Mouse (Mus musculus): ENCODE results near the gene Tlr9. TPM values are rescaled to one million over a fixed set of nuclear protein-coding genes. Genes with fewer than 3 reads are reported as not detected.
A peak's percentile ranks its signal among the peaks of the same experiment; 100 is the strongest.

Gene Tlr9
- total and polyA plus RNA-seq, 3 experiments, result not detected

DNA sequence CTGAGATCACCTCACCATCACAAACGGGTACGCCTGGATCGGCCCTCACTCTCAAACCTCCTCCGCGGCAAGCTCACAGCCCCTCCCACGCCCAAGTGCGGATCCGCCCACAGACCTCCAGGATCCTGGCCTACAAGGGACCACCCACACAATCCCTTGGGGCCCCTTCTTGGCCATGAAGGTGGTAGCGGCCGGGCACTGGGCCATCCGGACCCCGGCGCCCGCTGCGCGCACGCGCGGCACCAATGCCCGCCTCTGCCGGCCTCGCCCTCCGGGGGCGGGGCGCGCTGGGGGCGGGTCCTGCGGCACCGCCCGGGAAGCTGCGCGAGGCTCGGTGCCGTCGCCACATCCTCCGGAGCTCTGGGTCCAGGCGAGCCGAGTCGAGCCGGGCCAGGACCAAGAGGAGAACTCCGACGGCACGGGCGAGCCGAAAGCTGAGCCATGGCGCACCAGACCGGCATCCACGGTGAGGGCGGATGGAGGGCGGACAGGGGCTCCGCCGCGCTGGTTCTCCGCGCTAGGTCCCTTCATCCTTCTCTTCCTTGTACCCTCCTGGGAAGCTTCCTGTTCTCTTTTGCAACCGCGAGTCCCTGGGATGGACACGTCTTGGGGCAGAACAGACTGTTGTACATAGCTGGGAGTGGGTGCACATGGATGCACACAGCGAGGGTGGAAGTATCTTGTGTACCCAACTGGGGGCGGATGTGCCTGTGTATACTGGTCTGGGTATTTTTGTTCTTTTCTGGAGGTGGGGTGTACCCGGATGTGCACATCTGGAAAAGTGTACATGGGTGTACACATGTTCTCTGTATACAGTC lies 19.4 kb upstream of the Tlr9 start, which contains the start of gene Twf2 (continued):
- TF ChIP-seq GATA1 (IDR thresholded peaks at IDR 0.05; ENCODE audit: low read depth, low read length) (no peak), RAD21 (IDR thresholded peaks at IDR 0.05; ENCODE audit: low read depth, low read length) (no peak), ELF1 (IDR thresholded peaks at IDR 0.05; ENCODE audit: low read depth, low read length) (peak; percentile 32; the same call in 1 of the 2 replicates), MXI1 (IDR thresholded peaks at IDR 0.05; ENCODE audit: low read depth, low read length) (peak; percentile 62; the same call in 1 of the 2 replicates), USF1 (IDR thresholded peaks at IDR 0.05; ENCODE audit: low read depth, low read length) (no peak), CHD1 (IDR thresholded peaks at IDR 0.05; ENCODE audit: low read depth, low read length) (no peak), TBP (IDR thresholded peaks at IDR 0.05; ENCODE audit: low read depth, low read length) (no peak), BHLHE40 (IDR thresholded peaks at IDR 0.05; ENCODE audit: borderline replicate concordance, low read depth, low read length) (no peak), CHD2 (IDR thresholded peaks at IDR 0.05; ENCODE audit: low read length) (no peak), MYC (IDR thresholded peaks at IDR 0.05; ENCODE audit: low read depth, low read length) (0 out of 2 replicates have a peak, but pooled peaks have one; percentile 31), ZKSCAN1 (IDR thresholded peaks at IDR 0.05; ENCODE audit: low read depth, low read length) (no peak), JUND (IDR thresholded peaks at IDR 0.05; ENCODE audit: low read depth, low read length) (no peak)

DNA sequence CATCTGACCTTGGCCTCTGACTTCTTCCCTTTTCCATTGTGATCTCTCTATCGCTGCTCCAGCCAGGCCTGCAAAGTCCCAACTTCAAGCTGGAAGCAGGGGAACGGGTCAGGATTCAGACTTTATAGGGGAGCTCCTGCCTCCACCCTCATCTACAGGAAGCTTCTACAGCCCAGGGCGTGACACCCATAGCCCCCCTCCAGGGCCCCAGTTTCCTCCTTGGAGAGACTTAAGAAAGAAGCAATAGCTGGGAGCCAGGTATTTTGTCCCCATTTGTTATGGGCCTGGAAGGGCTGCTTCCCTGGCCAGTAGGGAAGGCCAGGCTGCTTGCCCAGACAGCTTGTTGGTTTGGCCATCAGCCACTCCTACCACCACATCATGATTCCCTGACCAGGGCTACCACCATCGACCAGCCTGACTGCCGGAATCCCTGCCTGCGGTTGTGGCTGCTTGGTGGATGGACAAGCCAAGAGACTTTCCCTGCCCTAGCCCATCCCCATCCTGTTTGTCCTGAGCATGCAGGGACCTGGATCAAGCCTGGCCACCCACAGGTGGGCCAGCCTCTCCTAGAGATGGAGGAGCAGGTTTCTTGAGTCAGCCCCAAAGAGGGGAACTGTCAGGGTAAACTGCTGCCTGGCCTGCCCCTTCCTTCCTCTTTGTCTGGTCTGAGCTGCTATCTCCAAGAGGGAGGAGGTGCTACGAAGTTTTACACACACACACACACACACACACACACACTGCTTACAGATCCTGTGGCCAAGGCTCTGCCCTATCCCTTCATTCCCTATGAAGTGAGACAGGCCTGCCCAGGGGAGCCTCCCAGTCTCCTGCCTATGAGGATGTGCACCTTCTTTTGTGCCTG lies 18.2 kb upstream of the Tlr9 start:
- H3K27me3 ChIP-seq (ENCODE audit: control insufficient read depth in 1 of 2, insufficient read depth in 2 of 2, low read length in 2 of 2), result no peaks in the 10 kb centered on the region
- H3K4me1 ChIP-seq (ENCODE audit: control insufficient read depth in 1 of 2, insufficient read depth in 2 of 2, low read length in 2 of 2), result peaks cover 9 to 28% of the 10 kb centered on the region in 2 experiments
- H3K27ac ChIP-seq (ENCODE audit: control insufficient read depth, low read depth, low read length), result peak overlapping the region; percentile 55
- H3K4me3 ChIP-seq (ENCODE audit: control insufficient read depth in 1 of 2, insufficient read depth in 1 of 2, low read depth in 2 of 2, low read length in 2 of 2), result peak overlapping the region; percentile 67 to 88
- H3K9me3 ChIP-seq (replicated peaks; ENCODE audit: insufficient read depth, low read length), result no peaks in the 10 kb centered on the region
- H3K9ac ChIP-seq (ENCODE audit: control insufficient read depth, low read depth, low read length, poor library complexity, severe bottlenecking), result peak overlapping the region; percentile 62
- peaks cover 0 to 16% of the 10 kb centered on the region in 2 experiments; a peak in 2 of 4 replicates for H3K36me3 ChIP-seq (ENCODE audit: control insufficient read depth in 1 of 2, insufficient read depth in 2 of 2, low read length in 2 of 2)
- peak; percentile 81 for DNase-seq (ENCODE audit: low read depth, low spot score)
- TF ChIP-seq ETS1 (IDR thresholded peaks at IDR 0.05; ENCODE audit: low read depth, low read length) (peak; percentile 51; the same call in 1 of the 2 replicates), ELF1 (IDR thresholded peaks at IDR 0.05; ENCODE audit: low read depth, low read length) (0 out of 2 replicates have a peak, but pooled peaks have one; percentile 45), SIN3A (IDR thresholded peaks at IDR 0.05; ENCODE audit: low read length) (0 out of 2 replicates have a peak, but pooled peaks have one; percentile 40), POLR2AphosphoS2 (IDR thresholded peaks at IDR 0.05; ENCODE audit: low read length) (no peak), POLR2AphosphoS5 (IDR thresholded peaks at IDR 0.05; ENCODE audit: borderline replicate concordance, low read depth, low read length) (no peak), NELFE (IDR thresholded peaks at IDR 0.05; ENCODE audit: low read depth, low read length) (no peak), E2F4 (IDR thresholded peaks at IDR 0.05; ENCODE audit: borderline replicate concordance, low read depth, low read length) (no peak), GATA1 (IDR thresholded peaks at IDR 0.05; ENCODE audit: low read depth, low read length) (0 out of 2 replicates have a peak, but pooled peaks have one; percentile 12), MEF2A (IDR thresholded peaks at IDR 0.05; ENCODE audit: extremely low read depth, insufficient replicate concordance, low read depth, low read length, poor library complexity, severe bottlenecking) (no peak), HCFC1 (IDR thresholded peaks at IDR 0.05; ENCODE audit: low read depth, low read length) (0 out of 2 replicates have a peak, but pooled peaks have one; percentile 37), EP300 (IDR thresholded peaks at IDR 0.05; ENCODE audit: low read depth in 1 of 2, low read length in 2 of 2) (0 out of 4 replicates have a peak, but pooled peaks of 1 of the 2 experiments have one; percentile 43), TBP (IDR thresholded peaks at IDR 0.05; ENCODE audit: low read depth, low read length) (no peak), CTCF (IDR thresholded peaks at IDR 0.05 in 2 of 3, conservative IDR thresholded peaks at IDR 0.05 in 1 of 3; ENCODE audit: control insufficient read depth in 1 of 3, insufficient read depth in 1 of 3, low read depth in 2 of 3, low read length in 3 of 3, poor library complexity in 1 of 3, severe bottlenecking in 1 of 3) (no peak), MYC (IDR thresholded peaks at IDR 0.05; ENCODE audit: low read depth, low read length) (no peak), UBTF (IDR thresholded peaks at IDR 0.05; ENCODE audit: borderline replicate concordance, insufficient read depth, low read depth, low read length) (no peak), RCOR1 (IDR thresholded peaks at IDR 0.05; ENCODE audit: low read depth, low read length) (0 out of 2 replicates have a peak, but pooled peaks have one; percentile 11), MAFK (IDR thresholded peaks at IDR 0.05; ENCODE audit: borderline replicate concordance, low read depth, low read length) (no peak), MAZ (IDR thresholded peaks at IDR 0.05; ENCODE audit: low read depth, low read length) (peak; percentile 78; the same call in 1 of the 2 replicates), MXI1 (IDR thresholded peaks at IDR 0.05; ENCODE audit: low read depth, low read length) (peak; percentile 47; the same call in 1 of the 2 replicates)
- H3K79me2 ChIP-seq (ENCODE audit: control insufficient read depth, insufficient read depth, low read length, poor library complexity), result peaks cover 14% of the 10 kb centered on the region

Data from MEL (cell line).